Mouse (Mus musculus): ENCODE measurements around the gene Clcn6. TPM values are rescaled to one million over a fixed set of nuclear protein-coding genes. Genes with fewer than 3 reads are reported as not detected.

Clcn6 gene
- polyA plus RNA-seq, 1 experiment from 2014 or later: 19.1 TPM

DNA sequence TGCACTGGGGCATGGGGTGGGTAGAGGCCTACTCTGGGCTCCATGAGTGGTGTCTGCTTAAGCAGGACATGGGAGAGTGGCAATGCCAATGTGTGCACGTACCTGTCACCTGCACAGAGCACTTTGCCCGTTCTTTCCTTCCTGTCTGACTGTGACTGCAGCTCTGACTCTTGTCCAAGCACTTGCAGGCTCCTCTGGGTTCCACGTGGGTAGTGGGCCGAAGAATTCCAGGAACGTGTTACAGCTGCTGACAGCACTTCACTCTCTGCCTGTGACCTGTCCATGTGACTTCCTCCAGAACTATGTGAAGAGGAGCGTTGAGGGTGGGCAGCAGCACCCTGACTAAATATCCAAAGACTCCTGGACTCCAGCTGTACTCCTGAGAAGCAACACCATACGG is 72.9 kb downstream of the Clcn6 start:
- Histone ChIP-seq H3K9ac (ENCODE audit: low read length) (no peak overlapping the region), H3K27me3 (replicated peaks; ENCODE audit: control insufficient read depth, insufficient read depth, low read length) (no peaks in the 10 kb centered on the region), H3K4me1 (ENCODE audit: control insufficient read depth, insufficient read depth, low read length) (no peaks in the 10 kb centered on the region), H3K4me3 (ENCODE audit: low read depth, low read length) (no peak overlapping the region), H3K27ac (ENCODE audit: low read depth, low read length) (no peak overlapping the region), H3K36me3 (ENCODE audit: control insufficient read depth, insufficient read depth, low read length) (no peaks in the 10 kb centered on the region), H3K4me2 (ENCODE audit: low read length) (no peak overlapping the region), H3K9me3 (replicated peaks; ENCODE audit: control insufficient read depth, low read length) (no peaks in the 10 kb centered on the region)
- DNase-seq (ENCODE audit: low spot score): no peak
- ATAC-seq: no peak
- WGBS: 85% methylated on average over 7 of the region's 7 CpGs

DNA sequence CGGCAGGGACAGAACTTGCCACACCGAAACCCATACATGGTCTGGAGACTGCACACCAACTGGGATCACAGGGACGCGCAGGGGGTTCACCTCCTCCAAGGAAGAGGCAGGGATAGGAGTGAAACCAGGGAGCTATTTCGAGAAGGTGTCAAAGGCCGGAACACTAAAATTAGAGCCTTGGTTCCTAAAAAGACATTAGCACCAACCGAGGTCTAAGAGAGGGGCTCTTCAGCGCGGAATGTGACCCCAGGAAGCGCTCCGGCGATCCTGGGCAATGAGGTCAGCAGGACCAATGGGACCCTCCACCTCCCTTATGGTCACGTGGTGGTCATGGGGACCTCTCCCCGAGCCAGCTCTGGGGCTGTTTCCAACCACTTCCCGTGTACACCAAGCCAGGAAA is 75.0 kb downstream of the Clcn6 start:
- H3K27me3 ChIP-seq (replicated peaks; ENCODE audit: control insufficient read depth, insufficient read depth, low read length): no peaks in the 10 kb centered on the region
- no peak overlapping the region for H3K4me2 ChIP-seq (ENCODE audit: low read length)
- H3K9me3 ChIP-seq (replicated peaks; ENCODE audit: control insufficient read depth, low read length): no peaks in the 10 kb centered on the region
- no peak overlapping the region for H3K4me3 ChIP-seq (ENCODE audit: low read depth, low read length)
- WGBS: 91% methylated on average over 15 of the region's 15 CpGs
- H3K27ac ChIP-seq (ENCODE audit: low read depth, low read length): no peak overlapping the region
- ATAC-seq: no peak
- no peaks in the 10 kb centered on the region for H3K4me1 ChIP-seq (ENCODE audit: control insufficient read depth, insufficient read depth, low read length)
- no peaks in the 10 kb centered on the region for H3K36me3 ChIP-seq (ENCODE audit: control insufficient read depth, insufficient read depth, low read length)
- DNase-seq (ENCODE audit: low spot score): no peak
- no peak overlapping the region for H3K9ac ChIP-seq (ENCODE audit: low read length)

DNA sequence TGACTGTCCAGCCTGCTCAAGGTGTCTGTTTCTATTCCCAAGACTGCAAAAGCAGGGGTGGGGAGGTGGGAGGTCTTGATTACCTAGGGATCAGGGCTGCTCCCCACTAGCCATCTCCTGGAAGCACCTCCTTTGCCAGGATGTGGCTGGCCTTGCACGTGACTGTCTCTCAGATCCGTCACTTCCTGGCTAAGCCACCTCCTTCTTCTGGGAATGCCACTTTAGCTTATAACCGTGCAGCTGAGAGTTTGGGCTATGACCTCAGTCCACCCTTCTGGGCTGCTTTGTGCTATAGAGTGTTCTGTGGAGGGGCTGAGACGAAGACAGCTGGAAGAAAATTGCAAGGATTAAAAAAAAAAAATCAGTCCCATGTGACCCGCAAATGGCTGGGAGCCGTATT is 75.8 kb downstream of the Clcn6 start:
- Histone ChIP-seq H3K27ac (ENCODE audit: low read depth, low read length) (no peak overlapping the region), H3K4me3 (ENCODE audit: low read depth, low read length) (no peak overlapping the region), H3K27me3 (replicated peaks; ENCODE audit: control insufficient read depth, insufficient read depth, low read length) (no peaks in the 10 kb centered on the region), H3K4me1 (ENCODE audit: control insufficient read depth, insufficient read depth, low read length) (no peaks in the 10 kb centered on the region), H3K36me3 (ENCODE audit: control insufficient read depth, insufficient read depth, low read length) (no peaks in the 10 kb centered on the region), H3K4me2 (ENCODE audit: low read length) (no peak overlapping the region), H3K9ac (ENCODE audit: low read length) (no peak overlapping the region), H3K9me3 (replicated peaks; ENCODE audit: control insufficient read depth, low read length) (no peaks in the 10 kb centered on the region)
- DNase-seq (ENCODE audit: low spot score) (no peak), ATAC-seq (no peak)
- WGBS: 60% methylated on average over 6 of the region's 6 CpGs

DNA sequence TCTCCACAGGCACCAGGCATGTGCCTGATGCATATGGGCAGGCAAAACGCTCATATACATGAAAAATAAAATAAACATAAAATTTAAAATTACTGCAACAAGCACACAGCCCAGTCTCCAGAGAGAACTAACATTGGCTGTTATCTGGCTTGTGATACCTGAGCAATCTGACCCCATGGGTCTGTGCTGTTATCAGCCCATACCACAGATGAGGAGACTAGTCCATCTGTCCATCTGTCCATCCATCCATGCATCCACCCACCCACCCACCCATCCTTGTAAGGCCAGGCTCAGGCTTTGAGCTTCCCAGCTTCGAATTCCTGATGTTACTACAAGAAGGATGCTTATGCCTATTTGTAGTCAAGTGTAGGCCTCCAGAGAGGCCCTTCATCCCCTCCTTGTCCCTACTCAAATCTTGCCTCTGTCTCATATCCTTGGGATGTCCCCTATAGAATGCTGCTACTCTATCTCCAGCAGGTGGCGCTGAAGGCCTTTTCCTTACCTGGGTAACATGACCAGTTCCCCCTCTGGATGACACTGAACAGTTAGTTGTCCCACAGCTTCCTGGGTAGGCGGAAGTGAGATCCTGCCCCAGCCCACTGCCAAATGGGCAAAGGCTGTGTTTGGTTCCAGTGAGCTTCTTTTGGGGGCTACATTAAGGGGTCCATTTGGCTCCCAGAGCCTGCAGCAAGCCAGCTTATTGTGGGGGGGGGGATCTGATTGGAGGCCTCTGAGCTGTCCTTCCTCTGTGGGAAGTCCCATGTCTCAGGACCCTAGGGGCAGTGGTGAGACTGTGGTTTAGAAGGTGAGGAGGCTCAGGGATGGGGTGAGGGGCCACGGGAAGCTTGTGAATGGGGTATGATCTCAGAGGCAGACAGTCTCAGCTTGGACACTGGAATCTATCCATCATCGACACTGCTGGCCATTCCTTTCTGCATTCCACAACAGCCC is 78.5 kb downstream of the Clcn6 start:
- Histone ChIP-seq H3K9me3 (replicated peaks; ENCODE audit: control insufficient read depth, low read length) (no peaks in the 10 kb centered on the region), H3K4me1 (ENCODE audit: control insufficient read depth, insufficient read depth, low read length) (no peaks in the 10 kb centered on the region), H3K36me3 (ENCODE audit: control insufficient read depth, insufficient read depth, low read length) (no peaks in the 10 kb centered on the region), H3K9ac (ENCODE audit: low read length) (no peak overlapping the region), H3K27ac (ENCODE audit: low read depth, low read length) (no peak overlapping the region), H3K27me3 (replicated peaks; ENCODE audit: control insufficient read depth, insufficient read depth, low read length) (no peaks in the 10 kb centered on the region), H3K4me3 (ENCODE audit: low read depth, low read length) (no peak overlapping the region), H3K4me2 (ENCODE audit: low read length) (no peak overlapping the region)
- ATAC-seq (peak; percentile 85), DNase-seq (ENCODE audit: low spot score) (peak; percentile 85)
- 48% methylated on average over 6 of the region's 6 CpGs for WGBS

DNA sequence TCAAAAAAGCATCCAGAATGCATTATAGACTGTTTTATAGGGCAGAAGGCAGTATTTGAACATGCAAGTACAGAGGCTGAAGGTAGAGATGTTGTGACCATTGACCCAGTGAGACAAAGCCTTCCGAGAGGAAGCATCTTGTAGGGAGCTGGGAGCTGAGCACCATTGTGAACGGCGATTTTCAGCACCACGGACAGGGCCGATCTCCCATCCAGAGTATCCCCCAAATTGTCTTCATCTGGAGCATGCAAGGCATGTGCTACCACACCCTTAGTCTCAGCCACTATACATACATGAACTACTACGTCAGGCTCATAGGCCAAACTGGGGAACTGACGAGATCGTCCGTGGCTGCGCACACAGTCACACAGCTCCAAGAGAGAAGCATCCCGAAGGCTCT is 81.5 kb downstream of the Clcn6 start:
- ATAC-seq (no peak), DNase-seq (ENCODE audit: low spot score) (no peak)
- H3K9ac ChIP-seq (ENCODE audit: low read length): no peak overlapping the region
- H3K4me2 ChIP-seq (ENCODE audit: low read length): no peak overlapping the region
- no peaks in the 10 kb centered on the region for H3K9me3 ChIP-seq (replicated peaks; ENCODE audit: control insufficient read depth, low read length)
- WGBS: 40% methylated on average over 11 of the region's 11 CpGs
- peaks cover under 1% of the 10 kb centered on the region; the same call in 1 of the 2 replicates for H3K36me3 ChIP-seq (ENCODE audit: control insufficient read depth, insufficient read depth, low read length)
- no peaks in the 10 kb centered on the region for H3K4me1 ChIP-seq (ENCODE audit: control insufficient read depth, insufficient read depth, low read length)
- H3K27ac ChIP-seq (ENCODE audit: low read depth, low read length): no peak overlapping the region
- no peak overlapping the region for H3K4me3 ChIP-seq (ENCODE audit: low read depth, low read length)
- no peaks in the 10 kb centered on the region for H3K27me3 ChIP-seq (replicated peaks; ENCODE audit: control insufficient read depth, insufficient read depth, low read length)

Other genes starting within 250 kb of the Clcn6 start
- gene Zfp984, start 229.0 kb downstream of the Clcn6 start, polyA plus RNA-seq (2014; fragmentation: Nextera tagmentation; extraction: Ambion mirVana): 6.1 and 6.2 TPM in 2 replicates
- 8.4 and 12.5 TPM in 2 replicates for gene Zfp933, start 190.5 kb downstream of the Clcn6 start, polyA plus RNA-seq (2014; fragmentation: Nextera tagmentation; extraction: Ambion mirVana)
- 36.6 and 37.1 TPM in 2 replicates for gene Miip, start 170.0 kb downstream of the Clcn6 start, polyA plus RNA-seq (2014; fragmentation: Nextera tagmentation; extraction: Ambion mirVana)
- 9.5 and 10.2 TPM in 2 replicates for gene Fv1, start 169.8 kb downstream of the Clcn6 start, polyA plus RNA-seq (2014; fragmentation: Nextera tagmentation; extraction: Ambion mirVana)
- 33.8 and 50.1 TPM in 2 replicates for gene Mfn2, start 134.1 kb downstream of the Clcn6 start, polyA plus RNA-seq (2014; fragmentation: Nextera tagmentation; extraction: Ambion mirVana)
- gene Plod1, start 102.1 kb downstream of the Clcn6 start, polyA plus RNA-seq (2014; fragmentation: Nextera tagmentation; extraction: Ambion mirVana): 15.0 and 18.8 TPM in 2 replicates
- 12.5 TPM in 2 replicates for gene 2510039O18Rik, start 97.9 kb downstream of the Clcn6 start, polyA plus RNA-seq (2014; fragmentation: Nextera tagmentation; extraction: Ambion mirVana)
- not detected in 2 replicates for gene Nppb, start 53.0 kb downstream of the Clcn6 start, polyA plus RNA-seq (2014; fragmentation: Nextera tagmentation; extraction: Ambion mirVana)
- gene Nppa, start 38.1 kb downstream of the Clcn6 start, polyA plus RNA-seq (2014; fragmentation: Nextera tagmentation; extraction: Ambion mirVana): 0.80 and 1.1 TPM in 2 replicates
- gene Mthfr, start 256 bp upstream of the Clcn6 start, polyA plus RNA-seq (2014; fragmentation: Nextera tagmentation; extraction: Ambion mirVana): 12.4 TPM in 2 replicates
- gene Agtrap, start 49.2 kb upstream of the Clcn6 start, polyA plus RNA-seq (2014; fragmentation: Nextera tagmentation; extraction: Ambion mirVana): 5.3 and 5.7 TPM in 2 replicates
- gene Mad2l2, start 91.6 kb upstream of the Clcn6 start, polyA plus RNA-seq (2014; fragmentation: Nextera tagmentation; extraction: Ambion mirVana): 129 and 141 TPM in 2 replicates
- 18.8 and 20.7 TPM in 2 replicates for gene Draxin, start 91.9 kb upstream of the Clcn6 start, polyA plus RNA-seq (2014; fragmentation: Nextera tagmentation; extraction: Ambion mirVana)
- 19.0 and 20.6 TPM in 2 replicates for gene Fbxo6, start 113.3 kb upstream of the Clcn6 start, polyA plus RNA-seq (2014; fragmentation: Nextera tagmentation; extraction: Ambion mirVana)
- gene Fbxo44, start 121.7 kb upstream of the Clcn6 start, polyA plus RNA-seq (2014; fragmentation: Nextera tagmentation; extraction: Ambion mirVana): 70.6 and 76.3 TPM in 2 replicates
- 2.2 and 3.2 TPM in 2 replicates for gene Fbxo2, start 121.8 kb upstream of the Clcn6 start, polyA plus RNA-seq (2014; fragmentation: Nextera tagmentation; extraction: Ambion mirVana)
- gene Disp3, start 249.1 kb upstream of the Clcn6 start, polyA plus RNA-seq (2014; fragmentation: Nextera tagmentation; extraction: Ambion mirVana): 7.2 and 9.5 TPM in 2 replicates